Mouse (Mus musculus): Measurements from ENCODE around the gene Scgb1b3. TPM values are rescaled to one million over a fixed set of nuclear protein-coding genes. Genes with fewer than 3 reads are reported as not detected.

Scgb1b3 gene
- polyA plus RNA-seq (2015; fragmentation: Nextera tagmentation; extraction: Ambion mirVana) = not detected in 2 replicates

DNA sequence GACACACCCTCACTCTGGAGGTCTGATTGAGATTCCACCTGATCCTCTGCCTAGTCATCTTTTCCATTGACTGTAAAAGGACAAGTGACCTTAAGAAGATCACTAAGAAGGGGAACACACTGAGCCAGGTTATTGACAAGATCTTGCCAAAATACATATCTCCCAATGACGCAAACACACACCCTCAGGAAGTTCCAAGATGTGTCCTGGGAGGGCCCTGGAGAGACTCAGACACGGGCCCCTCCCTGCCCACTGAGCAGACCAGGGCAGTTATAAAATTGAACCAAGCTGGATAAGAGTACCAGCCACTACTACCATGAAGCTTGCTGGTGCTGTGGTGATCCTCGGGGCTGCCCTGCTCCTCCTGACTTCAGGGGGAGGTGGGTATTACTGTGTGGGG, at the start of gene Scgb1b3:
Scgb1b3 (plus strand) TSS at position 301 of the 400 bp plus-strand sequence.
- no peaks in the 10 kb centered on the region for H3K36me3 ChIP-seq
- H3K4me1 ChIP-seq = no peaks in the 10 kb centered on the region
- ATAC-seq (ENCODE audit: low FRiP score) = no peak
- no peak within 1 kb of the TSS for H3K9ac ChIP-seq (replicated peaks)
- WGBS = 80% methylated on average over 3 of the region's 3 CpGs
- H3K4me3 ChIP-seq (replicated peaks) = no peak within 1 kb of the TSS
- H3K4me2 ChIP-seq = no peak within 1 kb of the TSS
- no peak within 1 kb of the TSS for H3K27ac ChIP-seq (replicated peaks)
- H3K27me3 ChIP-seq (replicated peaks) = no peaks in the 10 kb centered on the region
- H3K9me3 ChIP-seq (replicated peaks) = peaks cover 43% of the 10 kb centered on the region

DNA sequence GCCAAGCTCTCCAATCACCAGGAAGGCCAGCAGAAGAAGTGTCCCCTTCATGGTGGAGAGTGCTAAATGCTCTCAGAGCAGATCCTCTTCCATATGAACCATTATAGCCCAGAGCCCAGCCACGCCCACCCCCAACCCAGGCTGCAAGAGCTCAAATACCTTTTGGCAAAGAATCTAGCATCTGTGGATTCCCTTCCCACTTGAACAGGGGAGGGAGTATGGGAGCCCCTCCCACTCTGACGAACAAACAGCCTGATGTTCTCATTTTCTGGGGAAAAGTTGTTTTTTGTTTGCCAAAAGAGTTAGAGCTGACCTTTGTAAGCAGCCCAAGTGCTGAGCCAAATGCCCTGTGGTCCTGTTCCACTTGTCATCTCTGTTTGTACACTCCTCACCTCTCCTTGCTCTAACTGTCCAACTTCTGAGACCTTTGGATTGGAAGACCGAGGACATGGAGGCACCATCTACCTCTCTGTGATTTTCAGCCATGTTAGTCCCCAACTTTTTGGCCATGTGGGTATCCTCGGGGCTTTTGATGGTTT, 13.3 kb upstream of the Scgb1b3 start, which contains the start of gene Scgb2b3:
Scgb2b3 (minus strand) TSS at position 51 of the 539 bp plus-strand sequence.
- 77% methylated on average over 4 of the region's 4 CpGs for WGBS
- no peak for ATAC-seq (ENCODE audit: low FRiP score)
- Histone ChIP-seq H3K9me3 (replicated peaks) (peaks cover 37% of the 10 kb centered on the region), H3K4me3 (replicated peaks) (no peak within 1 kb of the TSS), H3K36me3 (no peaks in the 10 kb centered on the region), H3K4me1 (no peaks in the 10 kb centered on the region), H3K4me2 (no peak within 1 kb of the TSS), H3K27ac (replicated peaks) (no peak within 1 kb of the TSS), H3K9ac (replicated peaks) (no peak within 1 kb of the TSS), H3K27me3 (replicated peaks) (no peaks in the 10 kb centered on the region)

Other genes with a start within 250 kb of the Scgb1b3 start
- 21.1 and 24.8 TPM in 2 replicates for gene Scn1b, start 248.6 kb upstream of the Scgb1b3 start, polyA plus RNA-seq (2015; fragmentation: Nextera tagmentation; extraction: Ambion mirVana)
- gene Gramd1a, start 219.7 kb upstream of the Scgb1b3 start, polyA plus RNA-seq (2015; fragmentation: Nextera tagmentation; extraction: Ambion mirVana) = 174 and 212 TPM in 2 replicates
- not detected in 2 replicates for gene Scgb2b2, start 85.1 kb upstream of the Scgb1b3 start, polyA plus RNA-seq (2015; fragmentation: Nextera tagmentation; extraction: Ambion mirVana)
- not detected in 2 replicates for gene Scgb1b2, start 83.8 kb upstream of the Scgb1b3 start, polyA plus RNA-seq (2015; fragmentation: Nextera tagmentation; extraction: Ambion mirVana)
- gene Scgb2b3, start 13.5 kb upstream of the Scgb1b3 start, polyA plus RNA-seq (2015; fragmentation: Nextera tagmentation; extraction: Ambion mirVana) = not detected in 2 replicates